Mouse (Mus musculus) megakaryocyte, embryonic 14.5 days (primary cell): Measurements from ENCODE around the gene Cdt1.

ENCODE experiments used
- FLI1 ChIP-seq: IDR thresholded peaks from 2 replicates; pipeline ENCODE4 v1.6.1; 2012; ENCODE audit warnings: low read length, inconsistent platforms, mixed read lengths
- GATA1 ChIP-seq: IDR thresholded peaks from 3 replicates; pipeline ENCODE4 v1.6.1; 2012; ENCODE audit warnings: mixed read lengths, low read length, inconsistent platforms, borderline replicate concordance

- TF ChIP-seq FLI1 = no peak; the same call in 1 of the 2 replicates
- TF ChIP-seq GATA1 = no peak
Observed at GRCm38 (mm10) chr8:122568109-122568504, 292 bp downstream of the Cdt1 start.
